Mouse (Mus musculus): Measurements from ENCODE around the gene Tspyl4.

- no peak for TF ChIP-seq CTCF (IDR thresholded peaks at IDR 0.05; ENCODE audit: borderline replicate concordance, insufficient read depth, low read depth, low read length)
- no peak for TF ChIP-seq POLR2A (IDR thresholded peaks at IDR 0.05; ENCODE audit: borderline replicate concordance, insufficient read depth, low read length)
These were observed 15.3 kb downstream of the Tspyl4 start for GRCm38 (mm10) chr10:34312536-34312935.

Data from cerebellum, adult 2 months (tissue).